Mouse (Mus musculus) MEL (cell line): ENCODE measurements at regions not wholly inside any gene's neighbourhood (a gene's known extent, or its start where the extent isn't known, plus 50 kb on each side); places are given as distances from the start of the nearest gene placed in this dataset.

Experiments
- DNase-seq: peaks from one replicate; pipeline ENCODE4 v3.0.0; 2011; ENCODE audit warnings: low read depth, low spot score
- H3K27ac ChIP-seq: 2 replicates; pipeline ENCODE4 v1.5.1; 2012; ENCODE audit warnings: low read depth, mild to moderate bottlenecking, control low read depth, low read length, moderate library complexity; ENCODE audit not compliant: control insufficient read depth
- H3K27me3 ChIP-seq, 2 experiments: fragments of 150-350 bp in 1 of 2; sonication (generic) in 1 of 2; 2 replicates each; pipeline ENCODE4 v1.6.1; 2012; ENCODE audit warnings: low read length in 2 of 2, mild to moderate bottlenecking in 2 of 2, improper control_type of control experiment in 1 of 2, moderate library complexity in 1 of 2; ENCODE audit not compliant: insufficient read depth in 2 of 2, control insufficient read depth in 1 of 2
- H3K36me3 ChIP-seq, 2 experiments: 2 replicates each; pipeline ENCODE4 v1.6.1; 2012 to 2014; ENCODE audit warnings: low read length in 2 of 2, improper control_type of control experiment in 1 of 2, inconsistent platforms in 1 of 2, mild to moderate bottlenecking in 1 of 2; ENCODE audit not compliant: insufficient read depth in 2 of 2, control insufficient read depth in 1 of 2
- H3K4me1 ChIP-seq, 2 experiments: fragments of 150-350 bp in 1 of 2; sonication (generic) in 1 of 2; 2 replicates each; pipeline ENCODE4 v1.6.1; 2012; ENCODE audit warnings: low read length in 2 of 2, improper control_type of control experiment in 1 of 2, mild to moderate bottlenecking in 1 of 2; ENCODE audit not compliant: insufficient read depth in 2 of 2, control insufficient read depth in 1 of 2
- H3K4me3 ChIP-seq, 2 experiments: fragments of 150-350 bp in 1 of 2; sonication (generic) in 1 of 2; 2 replicates each; pipeline ENCODE4 v1.5.1; 2012; ENCODE audit warnings: low read depth in 2 of 2, low read length in 2 of 2, mild to moderate bottlenecking in 2 of 2, moderate library complexity in 2 of 2, control low read depth in 1 of 2, improper control_type of control experiment in 1 of 2; ENCODE audit not compliant: control insufficient read depth in 1 of 2, insufficient read depth in 1 of 2
- H3K79me2 ChIP-seq: 2 replicates; pipeline ENCODE4 v1.6.1; 2012; ENCODE audit warnings: mild to moderate bottlenecking, low read length, moderate library complexity; ENCODE audit not compliant: control insufficient read depth, poor library complexity, insufficient read depth
- H3K9ac ChIP-seq: 2 replicates; pipeline ENCODE4 v1.6.1; 2012; ENCODE audit warnings: low read depth, mild to moderate bottlenecking, control low read depth, low read length, moderate library complexity; ENCODE audit not compliant: control insufficient read depth, poor library complexity, severe bottlenecking
- H3K9me3 ChIP-seq: fragments of 150-350 bp; sonication (generic); replicated peaks from 2 replicates; pipeline ENCODE4 v1.6.1; 2012; ENCODE audit warnings: mild to moderate bottlenecking, low read length, improper control_type of control experiment, moderate library complexity; ENCODE audit not compliant: insufficient read depth
- BHLHE40 ChIP-seq: IDR thresholded peaks from 2 replicates; pipeline ENCODE4 v1.6.1; 2012; ENCODE audit warnings: low read depth, mild to moderate bottlenecking, inconsistent platforms, low read length, improper control_type of control experiment, borderline replicate concordance
- CHD1 ChIP-seq: IDR thresholded peaks from 2 replicates; pipeline ENCODE4 v1.6.1; 2012; ENCODE audit warnings: low read depth, mild to moderate bottlenecking, inconsistent platforms, low read length, improper control_type of control experiment
- CHD2 ChIP-seq: IDR thresholded peaks from 2 replicates; pipeline ENCODE4 v1.6.1; 2011; ENCODE audit warnings: low read length, improper control_type of control experiment
- CTCF ChIP-seq, 3 experiments: IDR thresholded peaks in 2 of 3; conservative IDR thresholded peaks in 1 of 3; 2 replicates each; pipeline ENCODE4 v1.5.1; 2011 to 2012; ENCODE audit warnings: low read length in 3 of 3, low read depth in 2 of 3, mild to moderate bottlenecking in 2 of 3, improper control_type of control experiment in 1 of 3, inconsistent platforms in 1 of 3, mixed read lengths in 1 of 3, moderate library complexity in 1 of 3; ENCODE audit not compliant: control insufficient read depth in 1 of 3, insufficient read depth in 1 of 3, poor library complexity in 1 of 3, severe bottlenecking in 1 of 3
- ELF1 ChIP-seq: IDR thresholded peaks from 2 replicates; pipeline ENCODE4 v1.6.1; 2014; ENCODE audit warnings: low read depth, mild to moderate bottlenecking, inconsistent platforms, low read length, improper control_type of control experiment, moderate library complexity
- EP300 ChIP-seq, 2 experiments: IDR thresholded peaks; 2 replicates each; pipeline ENCODE4 v1.6.1; 2011; ENCODE audit warnings: improper control_type of control experiment in 2 of 2, low read length in 2 of 2, low read depth in 1 of 2, mild to moderate bottlenecking in 1 of 2
- ETS1 ChIP-seq: IDR thresholded peaks from 2 replicates; pipeline ENCODE4 v1.6.1; 2012; ENCODE audit warnings: low read depth, mild to moderate bottlenecking, inconsistent platforms, low read length, improper control_type of control experiment, moderate library complexity
- JUND ChIP-seq: IDR thresholded peaks from 2 replicates; pipeline ENCODE4 v1.6.1; 2011; ENCODE audit warnings: low read depth, mild to moderate bottlenecking, improper control_type of control experiment, low read length
- MAFK ChIP-seq: IDR thresholded peaks from 2 replicates; pipeline ENCODE4 v1.6.1; 2011; ENCODE audit warnings: low read depth, mild to moderate bottlenecking, low read length, improper control_type of control experiment, borderline replicate concordance
- MAX ChIP-seq: IDR thresholded peaks from 2 replicates; pipeline ENCODE4 v1.6.1; 2011; ENCODE audit warnings: low read length, improper control_type of control experiment
- MEF2A ChIP-seq: IDR thresholded peaks from 2 replicates; pipeline ENCODE4 v1.6.1; 2014; ENCODE audit warnings: low read depth, mild to moderate bottlenecking, inconsistent platforms, low read length, improper control_type of control experiment; ENCODE audit not compliant: poor library complexity, insufficient replicate concordance, severe bottlenecking; ENCODE audit errors: extremely low read depth
- MXI1 ChIP-seq: IDR thresholded peaks from 2 replicates; pipeline ENCODE4 v1.6.1; 2011; ENCODE audit warnings: mild to moderate bottlenecking, low read depth, low read length, improper control_type of control experiment
- MYB ChIP-seq: IDR thresholded peaks from 2 replicates; pipeline ENCODE4 v1.6.1; 2011; ENCODE audit warnings: mild to moderate bottlenecking, low read depth, low read length, improper control_type of control experiment
- POLR2AphosphoS2 ChIP-seq: IDR thresholded peaks from 2 replicates; pipeline ENCODE4 v1.6.1; 2011; ENCODE audit warnings: low read length, improper control_type of control experiment
- RAD21 ChIP-seq: IDR thresholded peaks from 2 replicates; pipeline ENCODE4 v1.6.1; 2011; ENCODE audit warnings: mild to moderate bottlenecking, low read depth, low read length, improper control_type of control experiment
- SIN3A ChIP-seq: IDR thresholded peaks from 2 replicates; pipeline ENCODE4 v1.6.1; 2012; ENCODE audit warnings: low read length, improper control_type of control experiment, inconsistent platforms
- SMC3 ChIP-seq: IDR thresholded peaks from 2 replicates; pipeline ENCODE4 v1.6.1; 2011; ENCODE audit warnings: low read depth, low read length, improper control_type of control experiment
- TBP ChIP-seq: IDR thresholded peaks from 2 replicates; pipeline ENCODE4 v1.8.0; 2011; ENCODE audit warnings: low read depth, low read length, improper control_type of control experiment
- TCF12 ChIP-seq: IDR thresholded peaks from 2 replicates; pipeline ENCODE4 v1.6.1; 2014; ENCODE audit warnings: low read depth, mild to moderate bottlenecking, inconsistent platforms, low read length, improper control_type of control experiment, moderate library complexity
- ZNF384 ChIP-seq: IDR thresholded peaks from 2 replicates; pipeline ENCODE4 v1.6.1; 2012; ENCODE audit warnings: low read depth, mild to moderate bottlenecking, inconsistent platforms, low read length, improper control_type of control experiment

GRCm38 (mm10) chr6:66401868-66402440 is 133.2 kb upstream of the Mad2l1 start:
- Histone ChIP-seq H3K27ac (no peak overlapping the region), H3K4me3 (no peak overlapping the region), H3K36me3 (no peaks in the 10 kb centered on the region), H3K27me3 (no peaks in the 10 kb centered on the region), H3K79me2 (no peaks in the 10 kb centered on the region), H3K9ac (no peak overlapping the region), H3K4me1 (no peaks in the 10 kb centered on the region), H3K9me3 (no peaks in the 10 kb centered on the region)
- DNase-seq: no peak
- TF ChIP-seq MEF2A (no peak), POLR2AphosphoS2 (no peak), ELF1 (no peak), MXI1 (no peak), JUND (no peak), MYB (no peak), CHD2 (no peak), SMC3 (no peak), RAD21 (no peak), SIN3A (no peak), BHLHE40 (no peak), ETS1 (no peak), ZNF384 (no peak), TCF12 (no peak), CHD1 (no peak), CTCF (IDR thresholded peaks at IDR 0.05 in 2 of 3, conservative IDR thresholded peaks at IDR 0.05 in 1 of 3; ENCODE audit: control insufficient read depth in 1 of 3, insufficient read depth in 1 of 3, low read depth in 2 of 3, low read length in 3 of 3, poor library complexity in 1 of 3, severe bottlenecking in 1 of 3) (no peak), MAX (no peak)

- Histone ChIP-seq H3K27me3 (no peaks in the 10 kb centered on the region; a peak in 1 of 4 replicates), H3K9ac (no peak overlapping the region), H3K79me2 (no peaks in the 10 kb centered on the region), H3K9me3 (no peaks in the 10 kb centered on the region)
- no peak for DNase-seq
- TF ChIP-seq MYB (no peak), BHLHE40 (no peak), TCF12 (no peak), TBP (no peak), MAFK (no peak), ZNF384 (no peak), EP300 (IDR thresholded peaks at IDR 0.05; ENCODE audit: low read depth in 1 of 2, low read length in 2 of 2) (no peak), JUND (no peak), SMC3 (no peak)
- TF ChIP-seq, all 39 proteins: peak for 0
- no peak overlapping the region for H3K4me3 ChIP-seq
- no peaks in the 10 kb centered on the region for H3K4me1 ChIP-seq
- H3K36me3 ChIP-seq: no peaks in the 10 kb centered on the region
- H3K27ac ChIP-seq: no peak overlapping the region
Measured at GRCm38 (mm10) chr6:66414822-66415221, 120.4 kb upstream of the Mad2l1 start.
